Mouse (Mus musculus): ENCODE data around the gene Trabd2b. TPM values are rescaled to one million over a fixed set of nuclear protein-coding genes. Genes with fewer than 3 reads are reported as not detected.
A peak's percentile ranks its signal among the peaks of the same experiment; 100 is the strongest.

The Trabd2b gene
- polyA plus RNA-seq, 1 experiment from 2014 or later: 2.4 TPM

- H3K4me1 ChIP-seq (replicated peaks): peaks cover 53% of the 10 kb centered on the region
- H3K9me3 ChIP-seq (replicated peaks): no peaks in the 10 kb centered on the region
- H3K36me3 ChIP-seq: no peaks in the 10 kb centered on the region
- ATAC-seq (replicated peaks; ENCODE audit: insufficient number of reproducible peaks, insufficient read depth, low FRiP score, low read depth): no peak
- H3K4me2 ChIP-seq: no peak overlapping the region
- no peak overlapping the region for H3K4me3 ChIP-seq
- 57% methylated on average over 6 of the region's 6 CpGs for WGBS
- H3K27ac ChIP-seq: no peak overlapping the region
- no peak overlapping the region for H3K9ac ChIP-seq
- peaks cover 79% of the 10 kb centered on the region for H3K27me3 ChIP-seq
These were observed 5.4 kb downstream of the Trabd2b start for GRCm38 (mm10) chr4:114411846-114412390.

DNA sequence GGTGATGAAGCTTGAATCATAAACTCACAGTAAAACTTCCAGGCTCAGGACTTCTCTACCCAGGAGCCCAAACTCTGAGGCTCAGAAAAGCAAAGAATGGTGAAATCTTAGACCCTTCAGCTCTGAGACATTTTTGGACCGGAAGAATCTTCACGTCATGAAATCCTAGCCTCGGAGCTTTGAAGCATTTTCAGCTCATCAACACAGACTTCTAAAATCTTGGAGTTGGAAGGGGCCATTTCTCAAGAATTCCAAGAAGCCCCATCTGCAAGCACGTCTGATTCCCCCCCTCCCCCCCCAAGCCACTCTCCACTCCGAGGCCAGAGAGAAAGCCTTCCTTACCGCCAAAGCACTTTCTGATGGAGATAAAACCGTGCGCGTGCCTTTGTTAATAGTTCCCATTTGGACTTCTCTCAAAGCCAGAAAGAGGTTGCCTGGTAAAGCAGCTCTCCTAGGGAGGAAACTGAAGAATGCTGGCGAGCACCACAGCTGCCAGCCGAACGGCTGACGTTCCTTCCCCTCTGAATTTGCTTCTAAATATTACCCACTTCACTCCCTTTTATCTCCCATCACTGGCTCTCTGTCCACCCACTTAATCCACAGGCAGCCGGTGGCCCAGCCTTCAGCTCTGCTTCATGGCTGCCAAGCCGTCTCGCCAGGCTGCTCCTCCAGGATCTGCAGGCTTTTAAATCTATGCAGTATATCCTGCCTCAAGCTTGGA, 9.6 kb downstream of the Trabd2b start:
- H3K4me1 ChIP-seq (replicated peaks): peaks cover 26% of the 10 kb centered on the region
- no peaks in the 10 kb centered on the region for H3K36me3 ChIP-seq
- no peaks in the 10 kb centered on the region for H3K9me3 ChIP-seq (replicated peaks)
- peak overlapping the region; percentile 65 for H3K27ac ChIP-seq
- 16% methylated on average over 16 of the region's 16 CpGs for WGBS
- peaks cover 83% of the 10 kb centered on the region for H3K27me3 ChIP-seq
- H3K9ac ChIP-seq: no peak overlapping the region
- ATAC-seq (replicated peaks; ENCODE audit: insufficient number of reproducible peaks, insufficient read depth, low FRiP score, low read depth): peak; percentile 63; the same call in 1 of the 2 replicates
- H3K4me2 ChIP-seq: peak overlapping the region; percentile 44
- 0 out of 2 replicates have a peak overlapping the region, but pooled peaks have one; percentile 2 for H3K4me3 ChIP-seq

- H3K4me2 ChIP-seq: no peak overlapping the region
- H3K9ac ChIP-seq: no peak overlapping the region
- H3K27ac ChIP-seq: no peak overlapping the region
- ATAC-seq (replicated peaks; ENCODE audit: insufficient number of reproducible peaks, insufficient read depth, low FRiP score, low read depth): no peak
- WGBS: 65% methylated on average over 2 of the region's 2 CpGs
- no peaks in the 10 kb centered on the region for H3K36me3 ChIP-seq
- H3K9me3 ChIP-seq (replicated peaks): no peaks in the 10 kb centered on the region
- H3K4me1 ChIP-seq (replicated peaks): peaks cover 16% of the 10 kb centered on the region
- peaks cover 84% of the 10 kb centered on the region for H3K27me3 ChIP-seq
- no peak overlapping the region for H3K4me3 ChIP-seq
These were observed 13.6 kb downstream of the Trabd2b start for GRCm38 (mm10) chr4:114420154-114420553.

DNA sequence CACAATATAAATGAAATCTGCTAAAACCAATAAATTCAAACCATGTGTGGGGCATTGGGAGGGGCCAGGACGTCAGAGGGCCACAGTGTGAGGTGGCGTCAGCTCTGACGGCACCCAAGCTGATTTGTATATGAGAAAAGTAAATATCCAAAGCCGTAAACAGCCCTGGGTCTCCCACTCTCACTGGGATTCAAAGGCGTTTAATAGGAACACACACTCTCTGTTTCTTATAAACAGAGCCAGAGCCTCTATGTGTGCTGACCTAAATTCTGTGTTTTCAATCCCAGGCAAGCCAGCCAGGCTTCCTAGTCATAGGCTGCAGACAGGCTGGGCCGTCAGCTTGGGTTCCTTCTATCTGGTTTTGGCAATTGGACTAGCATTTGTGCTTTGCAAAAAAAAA, 16.6 kb downstream of the Trabd2b start:
- Histone ChIP-seq H3K27me3 (peaks cover 76% of the 10 kb centered on the region), H3K36me3 (no peaks in the 10 kb centered on the region), H3K4me1 (replicated peaks) (no peaks in the 10 kb centered on the region), H3K27ac (no peak overlapping the region), H3K9ac (no peak overlapping the region), H3K4me3 (no peak overlapping the region), H3K9me3 (replicated peaks) (no peaks in the 10 kb centered on the region), H3K4me2 (no peak overlapping the region)
- ATAC-seq (replicated peaks; ENCODE audit: insufficient number of reproducible peaks, insufficient read depth, low FRiP score, low read depth): no peak
- 68% methylated on average over 6 of the region's 6 CpGs for WGBS

- ATAC-seq (replicated peaks; ENCODE audit: insufficient number of reproducible peaks, insufficient read depth, low FRiP score, low read depth): no peak
- H3K4me3 ChIP-seq: no peak overlapping the region
- no peaks in the 10 kb centered on the region for H3K9me3 ChIP-seq (replicated peaks)
- no peak overlapping the region for H3K4me2 ChIP-seq
- peaks cover 49% of the 10 kb centered on the region for H3K27me3 ChIP-seq
- WGBS: 48% methylated on average over 5 of the region's 5 CpGs
- no peak overlapping the region for H3K9ac ChIP-seq
- no peak overlapping the region for H3K27ac ChIP-seq
- no peaks in the 10 kb centered on the region for H3K4me1 ChIP-seq (replicated peaks)
- H3K36me3 ChIP-seq: no peaks in the 10 kb centered on the region
These were observed 19.3 kb downstream of the Trabd2b start for GRCm38 (mm10) chr4:114425808-114426207.

DNA sequence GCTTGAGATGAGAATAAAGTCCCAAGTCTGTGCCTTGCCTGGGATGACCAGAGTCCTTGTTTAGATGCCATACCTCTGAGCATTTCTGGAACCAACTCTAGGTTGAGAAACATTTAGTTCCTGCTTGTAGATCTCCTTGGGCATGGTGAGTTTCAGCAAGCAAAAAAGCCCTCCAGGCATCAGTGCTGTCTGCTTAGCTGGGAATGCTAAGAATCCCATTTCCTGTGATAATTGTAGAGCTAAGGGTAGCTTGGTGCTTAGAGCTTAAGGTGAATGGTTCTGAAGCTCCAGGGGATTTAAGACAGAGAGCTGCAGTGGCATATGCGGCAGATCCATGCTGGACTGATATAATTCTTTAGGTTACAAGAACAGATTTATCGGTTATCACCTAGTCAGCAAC, 26.2 kb downstream of the Trabd2b start:
- ATAC-seq (replicated peaks; ENCODE audit: insufficient number of reproducible peaks, insufficient read depth, low FRiP score, low read depth): no peak
- H3K4me3 ChIP-seq: no peak overlapping the region
- WGBS: 72% methylated on average over 2 of the region's 2 CpGs
- H3K27me3 ChIP-seq: peaks cover 13% of the 10 kb centered on the region; the same call in 1 of the 2 replicates
- no peak overlapping the region for H3K9ac ChIP-seq
- H3K9me3 ChIP-seq (replicated peaks): no peaks in the 10 kb centered on the region
- peaks cover 10% of the 10 kb centered on the region for H3K4me1 ChIP-seq (replicated peaks)
- H3K36me3 ChIP-seq: no peaks in the 10 kb centered on the region
- H3K27ac ChIP-seq: no peak overlapping the region
- no peak overlapping the region for H3K4me2 ChIP-seq

DNA sequence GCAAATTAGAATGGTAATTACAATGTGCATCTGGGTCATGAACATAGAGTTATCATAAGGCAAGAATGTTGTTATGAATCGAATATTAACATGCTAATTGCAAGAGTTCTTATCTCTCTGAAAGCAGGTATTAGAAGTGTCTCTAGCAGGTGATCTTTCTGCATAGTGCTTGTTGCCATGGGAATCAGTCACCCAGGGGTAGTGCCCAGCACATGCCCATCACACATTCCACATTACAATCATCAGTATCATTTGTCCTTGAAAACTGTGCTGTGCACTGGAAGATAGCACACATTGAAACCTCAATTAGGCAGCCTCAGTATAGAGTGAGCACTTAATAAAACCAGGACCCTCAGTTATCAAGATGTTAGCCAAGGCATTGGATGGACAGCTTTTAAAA, 26.9 kb downstream of the Trabd2b start:
- no peaks in the 10 kb centered on the region for H3K36me3 ChIP-seq
- H3K9ac ChIP-seq: no peak overlapping the region
- H3K4me3 ChIP-seq: no peak overlapping the region
- ATAC-seq (replicated peaks; ENCODE audit: insufficient number of reproducible peaks, insufficient read depth, low FRiP score, low read depth): no peak
- H3K4me1 ChIP-seq (replicated peaks): peaks cover 10% of the 10 kb centered on the region
- peaks cover 11% of the 10 kb centered on the region; the same call in 1 of the 2 replicates for H3K27me3 ChIP-seq
- 77% methylated on average over 1 of the region's 1 CpGs for WGBS
- H3K27ac ChIP-seq: no peak overlapping the region
- H3K9me3 ChIP-seq (replicated peaks): no peaks in the 10 kb centered on the region
- no peak overlapping the region for H3K4me2 ChIP-seq

DNA sequence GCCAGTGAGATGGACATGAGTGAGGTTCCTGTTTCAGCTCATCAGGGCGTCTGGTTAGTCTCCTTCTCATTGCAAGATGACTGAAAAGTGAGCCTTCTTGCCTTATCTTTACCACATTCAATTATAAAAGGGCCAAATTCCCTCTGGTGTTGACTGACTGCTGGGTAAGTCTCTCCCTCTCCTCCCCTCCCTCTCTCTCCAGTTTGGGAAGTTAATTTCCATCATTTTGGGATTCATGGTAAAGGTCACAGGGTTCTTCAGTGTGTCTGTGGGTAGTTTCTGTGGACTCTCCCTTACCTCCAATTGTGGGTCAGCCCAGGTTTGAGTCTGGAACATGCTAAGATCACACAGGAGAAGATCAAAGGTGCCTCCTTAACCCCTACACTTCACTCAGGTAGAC, 28.2 kb downstream of the Trabd2b start:
- Histone ChIP-seq H3K4me2 (no peak overlapping the region), H3K27ac (no peak overlapping the region), H3K36me3 (no peaks in the 10 kb centered on the region), H3K9me3 (replicated peaks) (no peaks in the 10 kb centered on the region), H3K27me3 (peaks cover 16% of the 10 kb centered on the region), H3K4me3 (no peak overlapping the region), H3K9ac (no peak overlapping the region), H3K4me1 (replicated peaks) (peaks cover 10% of the 10 kb centered on the region)
- 56% methylated on average over 1 of the region's 1 CpGs for WGBS
- no peak for ATAC-seq (replicated peaks; ENCODE audit: insufficient number of reproducible peaks, insufficient read depth, low FRiP score, low read depth)

- peak; percentile 71 for ATAC-seq (replicated peaks; ENCODE audit: insufficient number of reproducible peaks, insufficient read depth, low FRiP score, low read depth)
- Histone ChIP-seq H3K36me3 (no peaks in the 10 kb centered on the region), H3K4me1 (replicated peaks) (peaks cover 10% of the 10 kb centered on the region), H3K9me3 (replicated peaks) (no peaks in the 10 kb centered on the region), H3K4me2 (no peak overlapping the region; the same call in 1 of the 2 replicates), H3K9ac (no peak overlapping the region), H3K27ac (no peak overlapping the region), H3K4me3 (no peak overlapping the region), H3K27me3 (peaks cover 19% of the 10 kb centered on the region)
- 45% methylated on average over 7 of the region's 7 CpGs for WGBS
These were observed 28.9 kb downstream of the Trabd2b start for GRCm38 (mm10) chr4:114435381-114435780.

GRCm38 (mm10) chr4:114438764-114439163, 32.2 kb downstream of the Trabd2b start:
- Histone ChIP-seq H3K4me3 (no peak overlapping the region), H3K27ac (no peak overlapping the region), H3K9me3 (replicated peaks) (no peaks in the 10 kb centered on the region), H3K4me2 (no peak overlapping the region), H3K36me3 (no peaks in the 10 kb centered on the region), H3K4me1 (replicated peaks) (peaks cover 10% of the 10 kb centered on the region), H3K27me3 (peaks cover 19% of the 10 kb centered on the region), H3K9ac (no peak overlapping the region)
- no peak for ATAC-seq (replicated peaks; ENCODE audit: insufficient number of reproducible peaks, insufficient read depth, low FRiP score, low read depth)
- WGBS: 64% methylated on average over 2 of the region's 2 CpGs

GRCm38 (mm10) chr4:114442186-114442585, 35.7 kb downstream of the Trabd2b start:
- peaks cover 10% of the 10 kb centered on the region for H3K27me3 ChIP-seq
- no peak overlapping the region for H3K4me3 ChIP-seq
- 51% methylated on average over 2 of the region's 2 CpGs for WGBS

DNA sequence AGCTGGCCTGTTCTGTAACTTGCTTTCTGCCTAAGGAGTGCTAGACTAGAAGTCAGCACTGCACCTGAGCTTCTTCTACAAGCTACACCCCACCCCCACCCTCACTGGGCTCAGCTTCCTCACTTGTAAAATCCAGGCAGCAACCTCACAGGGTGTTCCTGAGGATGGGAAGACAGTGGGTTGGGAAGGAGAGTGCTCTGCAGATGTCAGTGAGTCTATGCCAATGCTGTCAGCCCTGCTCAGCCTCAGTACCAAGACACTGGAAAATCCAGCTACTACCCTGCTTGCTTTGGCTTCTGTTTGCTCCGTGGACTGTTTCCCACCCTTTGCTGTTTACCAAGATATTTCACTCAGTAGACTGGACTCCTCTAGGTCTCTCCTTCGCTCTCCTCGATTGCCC, 36.1 kb downstream of the Trabd2b start:
- no peak overlapping the region for H3K4me3 ChIP-seq
- H3K27ac ChIP-seq: no peak overlapping the region
- no peak for ATAC-seq (replicated peaks; ENCODE audit: insufficient number of reproducible peaks, insufficient read depth, low FRiP score, low read depth)
- H3K9me3 ChIP-seq (replicated peaks): no peaks in the 10 kb centered on the region
- no peaks in the 10 kb centered on the region for H3K4me1 ChIP-seq (replicated peaks)
- peaks cover 8% of the 10 kb centered on the region; the same call in 1 of the 2 replicates for H3K27me3 ChIP-seq
- H3K9ac ChIP-seq: no peak overlapping the region
- no peak overlapping the region for H3K4me2 ChIP-seq
- no peaks in the 10 kb centered on the region for H3K36me3 ChIP-seq
- 70% methylated on average over 3 of the region's 3 CpGs for WGBS

More at GRCm38 (mm10) chr4:114442186-114442585, 35.7 kb downstream of the Trabd2b start:
- no peak overlapping the region for H3K9ac ChIP-seq
- H3K9me3 ChIP-seq (replicated peaks): no peaks in the 10 kb centered on the region
- ATAC-seq (replicated peaks; ENCODE audit: insufficient number of reproducible peaks, insufficient read depth, low FRiP score, low read depth): no peak
- no peaks in the 10 kb centered on the region for H3K36me3 ChIP-seq
- no peak overlapping the region for H3K27ac ChIP-seq
- no peak overlapping the region for H3K4me2 ChIP-seq
- no peaks in the 10 kb centered on the region for H3K4me1 ChIP-seq (replicated peaks)

Data from heart, embryonic 15.5 days (tissue).